Mouse (Mus musculus) kidney, adult 2 months (tissue): ENCODE data around the gene Siah2. TPM values are rescaled to one million over a fixed set of nuclear protein-coding genes. Genes with fewer than 3 reads are reported as not detected.

ENCODE experiments used
- DNase-seq: peaks from one replicate; pipeline ENCODE4 v3.0.0; 2021
- H3K27ac ChIP-seq: fragments of 200-500 bp; 2 replicates; pipeline ENCODE4 v1.5.1; 2012; ENCODE audit warnings: low read depth, low read length, control low read depth, inconsistent platforms; ENCODE audit not compliant: insufficient read depth
- H3K27me3 ChIP-seq: fragments of 200-500 bp; replicated peaks from 2 replicates; pipeline ENCODE4 v1.6.1; 2012; ENCODE audit warnings: mild to moderate bottlenecking, moderate library complexity, low read length, inconsistent platforms; ENCODE audit not compliant: control insufficient read depth, insufficient read depth
- H3K36me3 ChIP-seq: fragments of 200-500 bp; 2 replicates; pipeline ENCODE4 v1.6.1; 2012; ENCODE audit warnings: mild to moderate bottlenecking, moderate library complexity, low read length, inconsistent platforms; ENCODE audit not compliant: control insufficient read depth, insufficient read depth
- H3K4me1 ChIP-seq: fragments of 200-500 bp; 2 replicates; pipeline ENCODE4 v1.6.1; 2011; ENCODE audit warnings: low read length; ENCODE audit not compliant: control insufficient read depth, insufficient read depth
- H3K4me3 ChIP-seq: fragments of 200-500 bp; 2 replicates; pipeline ENCODE4 v1.5.1; 2011; ENCODE audit warnings: mild to moderate bottlenecking, low read depth, low read length, control low read depth; ENCODE audit not compliant: insufficient read depth
- CTCF ChIP-seq: fragments of 200-500 bp; conservative IDR thresholded peaks from 2 replicates; pipeline ENCODE4 v1.5.1; 2011; ENCODE audit warnings: low read depth, mild to moderate bottlenecking, control low read depth, low read length, moderate library complexity, mixed read lengths; ENCODE audit not compliant: insufficient read depth, insufficient read length
- POLR2A ChIP-seq: fragments of 200-500 bp; IDR thresholded peaks from one replicate; pipeline ENCODE4 v1.6.1; 2011; ENCODE audit warnings: low read depth, low read length, control low read depth
- WGBS: fragments of 180-500 bp; shearing (Covaris S2); methylation state at CpG from one replicate; pipeline ENCODE4 v1.1.7; 2018; 5-methylcytosine and 5-hydroxymethylcytosine counted together
- polyA plus RNA-seq: library from polyadenylated mRNA; depleted of rRNA; stranded (reverse); fragments of >200 nt; gene quantifications from 2 replicates; pipeline ENCODE4 v1.2.3, GENCODE M21; 2012

The Siah2 gene
- polyA plus RNA-seq, 1 experiment: 19.9 TPM

GRCm38 (mm10) chr3:58695507-58695906, 3.3 kb upstream of the Siah2 start:
- Histone ChIP-seq H3K36me3 (no peaks in the 10 kb centered on the region), H3K27me3 (no peaks in the 10 kb centered on the region), H3K27ac (no peak overlapping the region), H3K4me3 (no peak overlapping the region), H3K4me1 (peaks cover 3% of the 10 kb centered on the region; the same call in 1 of the 2 replicates)
- TF ChIP-seq CTCF: no peak
- TF ChIP-seq POLR2A: no peak
- DNase-seq: no peak
- 58% methylated on average over 7 of the region's 7 CpGs for WGBS

- WGBS: 72% methylated on average over 1 of the region's 1 CpGs
- Histone ChIP-seq H3K27ac (no peak overlapping the region), H3K27me3 (no peaks in the 10 kb centered on the region), H3K36me3 (no peaks in the 10 kb centered on the region), H3K4me3 (no peak overlapping the region), H3K4me1 (peaks cover 3% of the 10 kb centered on the region; the same call in 1 of the 2 replicates)
- no peak for DNase-seq
- TF ChIP-seq POLR2A (no peak), CTCF (no peak)
These were observed 2.8 kb upstream of the Siah2 start for GRCm38 (mm10) chr3:58695044-58695443.

GRCm38 (mm10) chr3:58693331-58693730, 1.1 kb upstream of the Siah2 start:
- 74% methylated on average over 7 of the region's 7 CpGs for WGBS
- Histone ChIP-seq H3K4me1 (peaks cover 9% of the 10 kb centered on the region; the same call in 1 of the 2 replicates), H3K36me3 (no peaks in the 10 kb centered on the region), H3K4me3 (no peak overlapping the region), H3K27ac (no peak overlapping the region), H3K27me3 (no peaks in the 10 kb centered on the region)
- no peak for TF ChIP-seq POLR2A
- no peak for TF ChIP-seq CTCF
- no peak for DNase-seq

GRCm38 (mm10) chr3:58691374-58691939, 743 bp downstream of the Siah2 start:
- Histone ChIP-seq H3K27ac (peak overlapping the region; percentile 97), H3K36me3 (no peaks in the 10 kb centered on the region), H3K4me1 (peaks cover 15% of the 10 kb centered on the region; the same call in 1 of the 2 replicates), H3K4me3 (peak overlapping the region; percentile 74), H3K27me3 (no peaks in the 10 kb centered on the region)
- under 1% methylated on average over 65 of the region's 65 CpGs for WGBS
- DNase-seq: peak; percentile 71
- TF ChIP-seq POLR2A: no peak
- TF ChIP-seq CTCF: 0 out of 2 replicates have a peak, but pooled peaks have one; percentile 7

- Histone ChIP-seq H3K36me3 (no peaks in the 10 kb centered on the region), H3K4me1 (peaks cover 20% of the 10 kb centered on the region; the same call in 1 of the 2 replicates), H3K4me3 (peak overlapping the region; percentile 74), H3K27me3 (no peaks in the 10 kb centered on the region), H3K27ac (peak overlapping the region; percentile 97)
- under 1% methylated on average over 24 of the region's 24 CpGs for WGBS
- peak; percentile 83 for DNase-seq
- TF ChIP-seq CTCF: no peak
- TF ChIP-seq POLR2A: peak; percentile 14
These were observed 1.4 kb downstream of the Siah2 start for GRCm38 (mm10) chr3:58690619-58691373.

- no peaks in the 10 kb centered on the region for H3K36me3 ChIP-seq
- 28% methylated on average over 3 of the region's 3 CpGs for WGBS
- H3K4me1 ChIP-seq: peaks cover 29% of the 10 kb centered on the region; the same call in 1 of the 2 replicates
- DNase-seq: peak; percentile 66
- peak overlapping the region; percentile 26; the same call in 1 of the 2 replicates for H3K27ac ChIP-seq
- no peaks in the 10 kb centered on the region for H3K27me3 ChIP-seq
- no peak for TF ChIP-seq CTCF
- TF ChIP-seq POLR2A: no peak
- peak overlapping the region; percentile 17; the same call in 1 of the 2 replicates for H3K4me3 ChIP-seq
These were observed 2.5 kb downstream of the Siah2 start for GRCm38 (mm10) chr3:58689721-58690120.

- Histone ChIP-seq H3K4me1 (peaks cover 34% of the 10 kb centered on the region; the same call in 1 of the 2 replicates), H3K27ac (no peak overlapping the region), H3K36me3 (no peaks in the 10 kb centered on the region), H3K27me3 (no peaks in the 10 kb centered on the region), H3K4me3 (peak overlapping the region; percentile 17; the same call in 1 of the 2 replicates)
- DNase-seq: no peak
- WGBS: 61% methylated on average over 7 of the region's 7 CpGs
- no peak for TF ChIP-seq CTCF
- no peak for TF ChIP-seq POLR2A
These were observed 3.1 kb downstream of the Siah2 start for GRCm38 (mm10) chr3:58689105-58689504.
